8 mouse cellular contexts compared by ENCODE assay signal in the genomic region with DNA sequence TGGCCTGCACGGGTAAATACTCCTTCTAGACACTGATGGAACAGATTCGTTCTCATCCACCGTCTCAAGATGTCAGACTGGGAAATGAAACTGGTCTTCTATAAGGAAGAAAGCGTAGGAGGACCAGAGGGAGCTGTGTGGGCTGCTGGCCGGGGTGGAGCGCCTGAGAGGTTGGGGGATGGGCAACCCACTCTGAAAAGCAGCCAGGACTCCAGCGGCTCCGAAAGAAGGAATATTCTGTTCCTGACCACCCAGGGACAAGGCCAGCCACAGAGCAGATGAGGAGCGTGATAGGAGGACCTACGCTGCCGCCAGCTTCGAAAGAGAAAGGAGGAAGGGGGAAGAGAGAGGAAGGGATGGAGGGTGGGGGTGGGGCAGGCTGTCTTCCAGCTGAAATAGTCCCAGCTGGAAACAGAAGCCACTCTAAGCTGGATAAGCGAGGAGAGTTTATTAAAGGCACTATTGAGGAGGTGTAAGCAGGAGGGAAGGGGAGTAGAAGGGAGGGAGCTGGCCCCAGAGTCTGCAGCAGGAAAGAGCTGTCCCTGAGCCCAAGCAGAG. TPM values are rescaled to one million over a fixed set of nuclear protein-coding genes. Genes with fewer than 3 reads are reported as not detected.
DNase-seq lines count a peak whose midpoint lies in the region; ATAC-seq and TF ChIP-seq lines count a peak whose summit lies in the region.

No protein-coding gene starts in this region.

- 0% methylated on average over 13 of the region's 13 CpGs for WGBS in neural tube, embryonic 15.5 days

- DNase-seq in ES-E14 (ENCODE audit: low read depth, low spot score), result no peak
- DNase-seq in cerebellum, postnatal 10 days, result peak; percentile 88 to 91
- peak; percentile 78 to 83 for DNase-seq in frontal cortex, postnatal 10 days (ENCODE audit: low spot score in 2 of 2)
- DNase-seq in heart, postnatal 4 days, result peak; percentile 80
- DNase-seq in layer of hippocampus, adult 8-10 months (ENCODE audit: low spot score in 2 of 2), result peak; percentile 77 to 83
- peak; percentile 79 to 80 for DNase-seq in lung, adult 18-20 months
- peak; percentile 56 to 57 for DNase-seq in urinary bladder, postnatal 36 days (ENCODE audit: low spot score in 2 of 2)

- in situ Hi-C loops in ES-E14 (cut with MboI; ENCODE audit: low sequenced_read_pairs in 2 of 2, unreplicated experiment in 2 of 2), result no loop called here

- no peaks in the 10 kb centered on the region for H3K9me3 ChIP-seq in ES-E14 (ENCODE audit: control insufficient read depth, insufficient read depth, low read depth, low read length)
- no peaks in the 10 kb centered on the region for H3K9me3 ChIP-seq in neural tube, embryonic 15.5 days (replicated peaks)

- peak; percentile 86; the same call in 1 of the 2 replicates for ATAC-seq in neural tube, embryonic 15.5 days (ENCODE audit: low FRiP score)

- H3K9ac ChIP-seq in ES-E14 (ENCODE audit: insufficient read depth, low read depth, low read length, poor library complexity, severe bottlenecking), result no peak overlapping the region; the same call in 1 of the 2 replicates
- H3K9ac ChIP-seq in neural tube, embryonic 15.5 days (replicated peaks), result 0 out of 2 replicates have a peak overlapping the region, but pooled peaks have one; percentile 20

- H3K27ac ChIP-seq in ES-E14 (ENCODE audit: insufficient read depth, low read depth, low read length, poor library complexity, severe bottlenecking), result peak overlapping the region; percentile 41; the same call in 1 of the 2 replicates
- H3K27ac ChIP-seq in neural tube, embryonic 15.5 days (replicated peaks), result peak overlapping the region; percentile 83

- H3K4me3 ChIP-seq in ES-E14 (ENCODE audit: insufficient read depth in 1 of 2, low read depth in 1 of 2, low read length in 2 of 2, poor library complexity in 1 of 2, severe bottlenecking in 1 of 2), result peak overlapping the region; percentile 4 to 5; a peak in 2 of 4 replicates
- peak overlapping the region; percentile 25 for H3K4me3 ChIP-seq in neural tube, embryonic 15.5 days (replicated peaks)

- H3K36me3 ChIP-seq in ES-E14 (ENCODE audit: control insufficient read depth, insufficient read depth, low read length, poor library complexity, severe bottlenecking), result no peaks in the 10 kb centered on the region
- H3K36me3 ChIP-seq in neural tube, embryonic 15.5 days, result no peaks in the 10 kb centered on the region

- H3K4me1 ChIP-seq in ES-E14 (ENCODE audit: control insufficient read depth in 2 of 2, insufficient read depth in 2 of 2, low read length in 2 of 2, poor library complexity in 1 of 2), result peaks cover 3 to 10% of the 10 kb centered on the region in 2 experiments; a peak in 2 of 4 replicates
- H3K4me1 ChIP-seq in neural tube, embryonic 15.5 days, result peaks cover 30% of the 10 kb centered on the region

- H3K27me3 ChIP-seq in neural tube, embryonic 15.5 days (replicated peaks), result no peaks in the 10 kb centered on the region

- peak overlapping the region; percentile 56 for H3K4me2 ChIP-seq in neural tube, embryonic 15.5 days

TF ChIP-seq in ES-E14, 5 proteins besides CTCF, POLR2A, EP300 and RAD21:
- TF ChIP-seq ZC3H11A (IDR thresholded peaks at IDR 0.05; ENCODE audit: borderline replicate concordance, low read depth, low read length) (no peak), ZNF384 (IDR thresholded peaks at IDR 0.05; ENCODE audit: low read depth, low read length) (no peak), CHD2 (IDR thresholded peaks at IDR 0.05; ENCODE audit: low read depth, low read length) (no peak), HCFC1 (IDR thresholded peaks at IDR 0.05; ENCODE audit: borderline replicate concordance, insufficient read depth, low read length) (no peak), MAFK (IDR thresholded peaks at IDR 0.05; ENCODE audit: insufficient read depth, low read depth, low read length) (no peak)
TF ChIP-seq in ES-E14: peak in this region for 0.

RNA-seq across cellular contexts. Expression of a gene that starts 56.7 kb away (rescaled TPM):
- total RNA-seq in ES-E14 (2012; rRNA removed), result 0.54 and 0.58 TPM in 2 replicates
- total RNA-seq in heart, postnatal 4 days (2021), result under 1 TPM; 0.10 to 0.23 TPM
- total RNA-seq in layer of hippocampus, adult 8-10 months (2022), result under 1 TPM in 1 of 4 experiments, not detected in 3; 0.18 TPM
- 12.2 and 18.7 TPM in 2 replicates for polyA plus RNA-seq in neural tube, embryonic 15.5 days (2015; fragmentation: Nextera tagmentation; extraction: Ambion mirVana)
